Mouse (Mus musculus) midbrain, embryonic 16.5 days (tissue): ENCODE results near the gene Gngt2. TPM values are rescaled to one million over a fixed set of nuclear protein-coding genes. Genes with fewer than 3 reads are reported as not detected.

Experiments
- ATAC-seq: fragments of 200-750 bp; cut with Nextera tagmentation; 2 replicates; pipeline ENCODE4 v1.8.0; 2017; ENCODE audit warnings: moderate TSS enrichment
- H3K27ac ChIP-seq: fragments of 300-500 bp; sonication (generic); 2 replicates; pipeline ENCODE4 v1.5.1; 2014; ENCODE audit warnings: mild to moderate bottlenecking, low read length, mixed read lengths
- H3K27me3 ChIP-seq: fragments of 300-500 bp; sonication (generic); 2 replicates; pipeline ENCODE4 v1.6.1; 2014; ENCODE audit warnings: low read depth, low read length, mixed read lengths; ENCODE audit not compliant: control insufficient read depth, insufficient read depth
- H3K36me3 ChIP-seq: fragments of 300-500 bp; sonication (generic); 2 replicates; pipeline ENCODE4 v1.6.1; 2014; ENCODE audit warnings: mild to moderate bottlenecking, low read length, moderate library complexity, mixed read lengths; ENCODE audit not compliant: control insufficient read depth, insufficient read depth
- H3K4me1 ChIP-seq: fragments of 300-500 bp; sonication (generic); 2 replicates; pipeline ENCODE4 v1.6.1; 2014; ENCODE audit warnings: mild to moderate bottlenecking, low read length, mixed read lengths; ENCODE audit not compliant: control insufficient read depth, insufficient read depth
- H3K4me2 ChIP-seq: fragments of 300-500 bp; sonication (generic); 2 replicates; pipeline ENCODE4 v1.6.1; 2014; ENCODE audit warnings: mild to moderate bottlenecking, low read length, mixed read lengths
- H3K4me3 ChIP-seq: fragments of 300-500 bp; sonication (generic); 2 replicates; pipeline ENCODE4 v1.5.1; 2014; ENCODE audit warnings: low read depth, mild to moderate bottlenecking, low read length, moderate library complexity, mixed read lengths
- H3K9ac ChIP-seq: fragments of 300-500 bp; sonication (generic); 2 replicates; pipeline ENCODE4 v1.6.1; 2014; ENCODE audit warnings: low read depth, low read length, mixed read lengths
- H3K9me3 ChIP-seq: fragments of 300-500 bp; sonication (generic); replicated peaks from 2 replicates; pipeline ENCODE4 v1.6.1; 2014; ENCODE audit warnings: mild to moderate bottlenecking, low read length, mixed read lengths; ENCODE audit not compliant: control insufficient read depth, poor library complexity, severe bottlenecking
- WGBS: fragments of 180-500 bp; shearing (Covaris S2); extraction: QIAGEN DNeasy Blood & Tissue Kit; methylation state at CpG from one replicate; pipeline ENCODE4 v1.1.7; 2014; 5-methylcytosine and 5-hydroxymethylcytosine counted together
- polyA plus RNA-seq: library from polyadenylated mRNA; unstranded; fragments of >200 nt; fragmentation: Nextera tagmentation; extraction: Ambion mirVana; gene quantifications from 2 replicates; pipeline ENCODE4 v1.2.1, GENCODE M21; 2015

The Gngt2 gene
- polyA plus RNA-seq, result 2.6 TPM in 2 replicates

DNA sequence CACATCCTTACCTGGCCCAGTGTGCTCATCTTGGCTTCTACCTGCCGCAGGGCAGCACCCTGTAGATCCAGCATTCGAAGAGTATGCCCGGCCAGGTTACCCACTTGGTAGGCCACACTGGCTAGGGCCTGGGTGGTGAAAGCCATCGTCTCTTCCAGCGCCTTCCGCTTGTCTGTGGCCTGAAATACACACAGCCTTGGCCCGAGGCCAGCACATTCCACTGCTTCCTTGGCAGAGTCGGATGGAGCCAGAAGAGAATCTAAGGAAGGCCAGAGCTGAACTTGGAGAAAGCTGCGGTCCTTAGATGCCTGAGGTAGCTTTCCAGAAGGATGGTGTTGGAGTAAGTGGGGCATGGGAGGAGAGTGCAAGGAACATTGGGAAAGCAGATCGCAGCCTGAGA lies at the start of gene Gngt2:
Gene Gngt2 (plus strand): TSS at position 158 of the 400 bp plus-strand sequence.
- WGBS, result 72% methylated on average over 10 of the region's 10 CpGs
- peaks cover 37% of the 10 kb centered on the region for H3K27me3 ChIP-seq
- H3K9ac ChIP-seq, result no peak within 1 kb of the TSS
- H3K4me2 ChIP-seq, result no peak within 1 kb of the TSS
- H3K4me3 ChIP-seq, result no peak within 1 kb of the TSS
- peaks cover 9% of the 10 kb centered on the region for H3K4me1 ChIP-seq
- H3K27ac ChIP-seq, result no peak within 1 kb of the TSS
- H3K9me3 ChIP-seq, result no peaks in the 10 kb centered on the region
- ATAC-seq, result no peak
- no peaks in the 10 kb centered on the region for H3K36me3 ChIP-seq

DNA sequence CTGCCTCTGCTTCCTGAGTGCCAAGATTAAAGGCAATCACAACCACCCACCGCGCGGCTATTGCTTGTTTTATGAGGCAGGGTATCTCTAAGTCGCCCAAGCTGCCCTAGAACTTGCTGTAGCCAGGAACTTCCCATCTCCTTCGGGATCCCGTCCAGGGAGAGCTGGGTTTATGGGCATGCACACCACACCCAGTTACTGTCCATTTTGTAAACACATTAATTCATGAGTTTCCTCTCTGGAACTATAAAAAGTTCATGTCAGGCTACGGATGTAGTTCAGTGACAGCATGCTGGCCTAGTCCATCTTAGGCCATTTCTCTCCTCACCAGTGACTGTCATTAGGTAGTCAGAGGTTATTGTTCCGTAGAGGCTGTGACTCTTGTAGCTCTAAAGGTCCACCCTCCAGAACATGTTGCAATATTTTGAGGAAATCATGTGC lies 47.5 kb upstream of the Gngt2 start:
- Histone ChIP-seq H3K27me3 (no peaks in the 10 kb centered on the region), H3K4me1 (no peaks in the 10 kb centered on the region), H3K9ac (no peak overlapping the region), H3K9me3 (no peaks in the 10 kb centered on the region), H3K36me3 (no peaks in the 10 kb centered on the region), H3K4me3 (no peak overlapping the region), H3K27ac (no peak overlapping the region), H3K4me2 (no peak overlapping the region)
- ATAC-seq, result no peak
- 86% methylated on average over 8 of the region's 8 CpGs for WGBS

DNA sequence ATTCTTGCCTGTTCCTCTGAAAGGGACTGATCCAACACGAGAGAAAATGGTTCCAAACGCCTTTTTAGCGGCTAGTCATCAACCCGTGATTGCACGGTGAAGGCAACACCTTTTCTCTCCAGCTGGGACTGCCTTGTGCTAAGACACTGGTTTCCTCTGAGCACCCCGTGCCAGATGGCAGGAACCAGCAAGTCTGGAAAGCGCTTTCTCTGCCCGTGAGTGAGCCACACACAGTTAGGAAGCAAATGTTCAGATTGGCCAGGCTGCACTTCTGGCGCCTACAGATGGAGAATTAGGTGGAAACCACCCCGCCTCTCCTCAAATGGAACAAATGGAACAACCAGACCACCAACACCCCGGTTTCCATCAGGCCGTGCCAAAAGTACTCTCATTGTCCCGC lies 45.2 kb upstream of the Gngt2 start:
- no peak for ATAC-seq
- H3K9ac ChIP-seq, result no peak overlapping the region

DNA sequence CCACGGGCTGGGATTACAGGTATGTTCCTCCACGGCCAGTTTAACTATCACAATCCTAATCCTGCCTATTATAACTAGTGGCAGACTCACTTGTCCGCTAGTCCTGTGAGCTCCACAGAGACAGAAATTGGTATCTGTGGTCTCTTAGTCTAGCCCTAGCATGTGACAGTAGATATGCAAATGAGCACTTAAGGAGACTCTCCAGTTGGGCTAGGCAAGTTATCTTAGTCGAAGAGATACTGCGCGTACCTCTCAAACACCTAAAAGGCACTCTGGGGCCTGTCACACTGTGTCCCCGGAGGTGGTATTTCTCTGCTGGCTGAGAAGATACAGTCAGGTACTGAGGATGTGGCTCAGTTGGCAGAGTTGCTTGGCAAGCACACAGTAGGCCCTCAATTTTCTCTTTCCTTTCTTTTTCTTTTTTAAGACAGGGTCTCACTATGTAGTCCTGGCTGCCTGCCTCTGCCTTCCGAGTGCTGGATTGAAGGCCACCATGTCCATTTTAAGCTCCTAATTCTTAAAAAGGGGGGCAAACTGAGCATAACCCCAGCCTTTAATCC lies 44.0 kb upstream of the Gngt2 start:
- Histone ChIP-seq H3K27me3 (peaks cover 5% of the 10 kb centered on the region; the same call in 1 of the 2 replicates), H3K27ac (no peak overlapping the region), H3K9me3 (no peaks in the 10 kb centered on the region), H3K4me2 (no peak overlapping the region), H3K36me3 (no peaks in the 10 kb centered on the region), H3K9ac (no peak overlapping the region), H3K4me1 (peaks cover 4% of the 10 kb centered on the region; the same call in 1 of the 2 replicates), H3K4me3 (no peak overlapping the region)
- ATAC-seq, result no peak
- 92% methylated on average over 8 of the region's 8 CpGs for WGBS

More for the DNA sequence above, 45.2 kb upstream of the Gngt2 start:
- Histone ChIP-seq H3K4me2 (no peak overlapping the region), H3K36me3 (no peaks in the 10 kb centered on the region), H3K27me3 (peaks cover 5% of the 10 kb centered on the region; the same call in 1 of the 2 replicates), H3K27ac (no peak overlapping the region), H3K4me1 (peaks cover 1% of the 10 kb centered on the region; the same call in 1 of the 2 replicates), H3K4me3 (no peak overlapping the region), H3K9me3 (no peaks in the 10 kb centered on the region)
- 85% methylated on average over 13 of the region's 13 CpGs for WGBS

DNA sequence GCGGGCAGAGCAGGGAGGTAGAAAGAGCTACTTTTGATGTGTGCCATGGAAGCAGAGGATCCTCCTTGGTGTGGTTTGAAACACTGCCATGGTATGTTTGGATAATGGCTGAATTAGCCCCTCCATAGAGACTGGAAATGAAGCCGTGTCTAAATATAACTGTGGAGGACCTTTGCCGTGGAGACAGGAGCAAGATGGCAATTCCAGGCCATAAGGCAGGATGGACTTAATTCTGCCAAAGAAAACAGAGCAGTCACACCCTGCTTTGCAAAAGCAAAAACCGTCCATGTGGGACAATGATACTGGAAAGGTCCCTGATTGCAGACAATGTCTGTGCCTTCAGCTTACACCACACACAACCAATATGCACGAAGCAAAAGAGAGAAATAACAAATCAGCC lies 42.8 kb upstream of the Gngt2 start:
- H3K4me1 ChIP-seq, result peaks cover 4% of the 10 kb centered on the region; the same call in 1 of the 2 replicates
- H3K9ac ChIP-seq, result no peak overlapping the region
- H3K36me3 ChIP-seq, result no peaks in the 10 kb centered on the region
- peaks cover 5% of the 10 kb centered on the region; the same call in 1 of the 2 replicates for H3K27me3 ChIP-seq
- H3K4me3 ChIP-seq, result no peak overlapping the region
- no peak for ATAC-seq
- WGBS, result 80% methylated on average over 5 of the region's 5 CpGs
- H3K27ac ChIP-seq, result no peak overlapping the region
- no peak overlapping the region for H3K4me2 ChIP-seq
- H3K9me3 ChIP-seq, result no peaks in the 10 kb centered on the region

DNA sequence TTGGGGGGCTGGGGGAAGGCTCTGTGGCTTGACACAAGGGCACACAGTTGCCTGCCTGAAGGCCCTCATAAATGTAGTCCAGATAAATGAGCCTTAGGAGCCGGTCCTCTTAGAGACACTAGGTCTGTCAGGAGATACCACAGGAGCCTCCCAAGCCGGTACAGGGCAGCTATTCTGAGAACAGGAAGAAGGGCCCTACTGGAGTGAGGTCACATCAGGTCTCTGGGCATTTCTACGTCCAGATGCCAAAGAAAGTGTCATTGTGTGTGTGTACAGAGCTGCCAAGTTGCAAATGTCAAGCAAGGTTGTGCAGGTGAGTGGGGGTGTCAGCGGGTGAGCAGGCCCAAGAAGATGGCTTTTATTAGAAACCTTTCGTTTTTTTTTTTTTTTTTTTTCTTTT lies 41.4 kb upstream of the Gngt2 start:
- Histone ChIP-seq H3K27me3 (peaks cover 5% of the 10 kb centered on the region; the same call in 1 of the 2 replicates), H3K36me3 (no peaks in the 10 kb centered on the region), H3K9ac (no peak overlapping the region), H3K4me3 (no peak overlapping the region), H3K4me2 (no peak overlapping the region), H3K9me3 (no peaks in the 10 kb centered on the region), H3K4me1 (peaks cover 4% of the 10 kb centered on the region; the same call in 1 of the 2 replicates), H3K27ac (no peak overlapping the region)
- no peak for ATAC-seq
- WGBS, result 74% methylated on average over 5 of the region's 5 CpGs

DNA sequence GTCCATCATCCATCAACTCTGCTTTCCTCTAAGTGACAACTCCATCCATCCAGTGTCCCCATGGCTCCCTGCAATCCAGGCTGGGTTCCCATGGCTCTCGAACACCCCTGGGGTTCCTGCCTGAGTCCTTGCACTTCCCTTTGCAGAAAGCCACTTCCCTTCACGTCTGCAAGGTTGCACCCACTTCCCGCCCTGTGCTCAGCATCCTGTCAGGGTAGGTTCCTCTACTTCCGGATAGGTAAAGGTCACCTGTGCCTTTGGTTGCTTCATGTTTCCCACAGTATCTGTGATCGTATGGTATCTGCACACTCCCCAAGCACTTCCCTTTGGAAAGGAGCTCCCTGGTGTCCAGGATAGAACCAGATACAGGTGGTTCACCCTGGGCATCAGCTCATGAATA lies 32.0 kb upstream of the Gngt2 start:
- no peak for ATAC-seq
- no peak overlapping the region for H3K9ac ChIP-seq
- peaks cover 3% of the 10 kb centered on the region; the same call in 1 of the 2 replicates for H3K9me3 ChIP-seq
- no peaks in the 10 kb centered on the region for H3K4me1 ChIP-seq
- H3K27ac ChIP-seq, result no peak overlapping the region
- H3K27me3 ChIP-seq, result no peaks in the 10 kb centered on the region
- no peaks in the 10 kb centered on the region for H3K36me3 ChIP-seq
- H3K4me3 ChIP-seq, result no peak overlapping the region
- WGBS, result 83% methylated on average over 5 of the region's 5 CpGs
- no peak overlapping the region for H3K4me2 ChIP-seq

DNA sequence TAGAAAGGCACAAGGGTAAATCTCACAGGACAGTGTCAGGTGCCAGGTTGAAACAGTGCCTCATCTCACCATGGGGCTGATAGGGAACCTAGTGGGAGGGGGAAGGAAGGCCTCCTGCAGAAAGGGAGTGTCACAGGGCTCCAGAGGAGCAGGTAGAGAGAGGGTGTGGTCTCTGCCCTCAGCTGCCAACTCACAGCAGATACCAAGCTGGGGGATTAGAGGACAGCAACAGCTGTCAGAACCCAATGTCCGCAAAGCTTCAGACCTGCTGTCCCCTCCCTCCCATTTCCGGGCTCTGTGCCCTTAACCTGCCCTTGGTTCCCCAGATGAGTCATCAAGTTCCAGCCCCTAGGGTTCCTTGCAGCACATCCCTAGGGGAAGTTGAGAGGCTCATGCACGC lies 31.5 kb upstream of the Gngt2 start:
- Histone ChIP-seq H3K27ac (no peak overlapping the region), H3K9me3 (peaks cover 3% of the 10 kb centered on the region; the same call in 1 of the 2 replicates), H3K4me2 (no peak overlapping the region), H3K36me3 (no peaks in the 10 kb centered on the region), H3K9ac (no peak overlapping the region), H3K4me1 (no peaks in the 10 kb centered on the region), H3K4me3 (no peak overlapping the region), H3K27me3 (no peaks in the 10 kb centered on the region)
- WGBS, result 53% methylated on average over 3 of the region's 3 CpGs
- no peak for ATAC-seq

DNA sequence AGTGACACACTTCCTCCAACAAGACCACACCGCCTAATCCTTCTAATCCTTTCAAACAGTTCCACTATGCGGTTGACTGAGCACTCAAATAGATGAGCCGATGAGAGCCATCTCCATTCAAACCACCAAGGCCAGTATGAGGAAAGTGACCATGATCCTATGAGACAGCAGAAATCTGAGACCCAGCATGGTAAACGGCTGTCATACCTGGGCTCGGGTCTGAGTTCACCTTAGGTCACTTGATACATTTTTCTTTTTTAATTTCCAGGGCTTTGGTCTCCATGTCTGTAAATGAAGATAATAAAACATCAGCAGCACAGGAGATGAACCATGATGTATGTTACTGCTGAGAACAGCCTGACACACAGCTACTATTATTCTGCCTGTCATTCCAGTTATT lies 29.1 kb upstream of the Gngt2 start:
- WGBS, result 84% methylated on average over 5 of the region's 5 CpGs
- Histone ChIP-seq H3K4me3 (no peak overlapping the region), H3K9ac (no peak overlapping the region), H3K4me2 (no peak overlapping the region), H3K27ac (no peak overlapping the region), H3K27me3 (no peaks in the 10 kb centered on the region), H3K9me3 (peaks cover 3% of the 10 kb centered on the region; the same call in 1 of the 2 replicates), H3K4me1 (no peaks in the 10 kb centered on the region), H3K36me3 (no peaks in the 10 kb centered on the region)
- ATAC-seq, result no peak
